In genomic region chr7:128133596-128133995, GRCm38 (mm10) we compare ENCODE assay signal across 22 mouse cellular contexts. TPM values are rescaled to one million over a fixed set of nuclear protein-coding genes. Genes with fewer than 3 reads are reported as not detected.
A peak's percentile ranks its signal among the peaks of the same experiment; 100 is the strongest.
DNase-seq lines count a peak whose midpoint lies in the region; ATAC-seq and TF ChIP-seq lines count a peak whose summit lies in the region.
"Had no signal": no experiment of that assay in that cellular context is flagged by ENCODE, and none has a peak within 500 bp of the region (broad histone marks: within the 10 kb centered on the region; RNA-seq: fewer than 3 reads in every experiment).

No protein-coding gene starts in this region.

- TF ChIP-seq POLR2A in bone marrow, adult 2 months (IDR thresholded peaks at IDR 0.05; ENCODE audit: borderline replicate concordance, control insufficient read depth, low read depth, low read length) = no peak

- TF ChIP-seq CTCF in bone marrow, adult 2 months (IDR thresholded peaks at IDR 0.05; ENCODE audit: control insufficient read depth, insufficient read depth, low read length) = no peak

- H3K27me3 ChIP-seq in forebrain, embryonic 16.5 days (replicated peaks; ENCODE audit: control insufficient read depth, insufficient read depth, low read length) = no peaks in the 10 kb centered on the region
- no peaks in the 10 kb centered on the region for H3K27me3 ChIP-seq in intestine, embryonic 15.5 days (replicated peaks)
- H3K27me3 ChIP-seq: heart, embryonic 13.5 days; midbrain, embryonic 12.5 days; neural tube, embryonic 12.5 days had no signal

- peaks cover 12% of the 10 kb centered on the region for H3K4me1 ChIP-seq in bone marrow, adult 2 months (ENCODE audit: control insufficient read depth, insufficient read depth, low read length)
- H3K4me1 ChIP-seq in forebrain, embryonic 16.5 days (replicated peaks; ENCODE audit: control insufficient read depth, insufficient read depth, low read length) = no peaks in the 10 kb centered on the region
- H3K4me1 ChIP-seq in intestine, embryonic 15.5 days (replicated peaks) = no peaks in the 10 kb centered on the region
- H3K4me1 ChIP-seq: limb, embryonic 10.5 days; midbrain, embryonic 12.5 days; neural tube, embryonic 12.5 days had no signal

- 8% methylated on average over 2 of the region's 2 CpGs for whole genome bisulfite sequencing in bone marrow, adult 2 months
- 86% methylated on average over 2 of the region's 2 CpGs for WGBS in forebrain, embryonic 16.5 days
- WGBS in intestine, embryonic 15.5 days = 85% methylated on average over 2 of the region's 2 CpGs

- DNase-seq in lung, postnatal 25 days (ENCODE audit: low spot score) = peak; percentile 46
- DNase-seq in lung, postnatal 4 days = no peak
- peak; percentile 28 for DNase-seq in CD4-positive helper T cell, adult 2 months (ENCODE audit: low read depth, low spot score)
- DNase-seq in gastrocnemius, postnatal 4 days (ENCODE audit: low spot score in 2 of 2) = no peak
- DNase-seq: adrenal gland, postnatal 36 days; cerebellum, adult 11-12 months; embryo, embryonic 11 days; gastrocnemius, postnatal 14 days; kidney, postnatal 36 days; layer of hippocampus, postnatal 36 days; spleen, adult 18-20 months; thymus, postnatal 25 days had no signal

- peak overlapping the region; percentile 39; the same call in 1 of the 2 replicates for H3K27ac ChIP-seq in bone marrow, adult 2 months (ENCODE audit: control insufficient read depth, insufficient read depth, low read depth, low read length, poor library complexity)
- H3K27ac ChIP-seq in forebrain, embryonic 16.5 days (ENCODE audit: low read length) = no peak overlapping the region
- H3K27ac ChIP-seq in intestine, embryonic 15.5 days = no peak overlapping the region
- H3K27ac ChIP-seq: heart, embryonic 13.5 days; limb, embryonic 10.5 days; midbrain, embryonic 12.5 days; neural tube, embryonic 12.5 days had no signal

- no peaks in the 10 kb centered on the region for H3K36me3 ChIP-seq in forebrain, embryonic 16.5 days (ENCODE audit: control insufficient read depth, insufficient read depth)
- H3K36me3 ChIP-seq in intestine, embryonic 15.5 days = no peaks in the 10 kb centered on the region
- H3K36me3 ChIP-seq: heart, embryonic 13.5 days; limb, embryonic 10.5 days; midbrain, embryonic 12.5 days; neural tube, embryonic 12.5 days had no signal

- no peak overlapping the region for H3K9ac ChIP-seq in forebrain, embryonic 16.5 days (replicated peaks; ENCODE audit: low read depth, low read length)
- H3K9ac ChIP-seq in intestine, embryonic 15.5 days = no peak overlapping the region
- H3K9ac ChIP-seq: heart, embryonic 13.5 days; midbrain, embryonic 12.5 days; neural tube, embryonic 12.5 days had no signal

- H3K4me3 ChIP-seq in bone marrow, adult 2 months (replicated peaks; ENCODE audit: control insufficient read depth, low read depth, low read length) = no peak overlapping the region
- H3K4me3 ChIP-seq in forebrain, embryonic 16.5 days (replicated peaks; ENCODE audit: low read length) = no peak overlapping the region
- no peak overlapping the region for H3K4me3 ChIP-seq in intestine, embryonic 15.5 days (replicated peaks)
- H3K4me3 ChIP-seq: heart, embryonic 13.5 days; limb, embryonic 10.5 days; midbrain, embryonic 12.5 days; neural tube, embryonic 12.5 days had no signal

- no peaks in the 10 kb centered on the region for H3K9me3 ChIP-seq in forebrain, embryonic 16.5 days (ENCODE audit: control insufficient read depth, low read length)
- no peaks in the 10 kb centered on the region for H3K9me3 ChIP-seq in intestine, embryonic 15.5 days
- H3K9me3 ChIP-seq: limb, embryonic 10.5 days; midbrain, embryonic 12.5 days; neural tube, embryonic 12.5 days had no signal

- no peak overlapping the region for H3K4me2 ChIP-seq in forebrain, embryonic 16.5 days (ENCODE audit: low read length)
- H3K4me2 ChIP-seq in intestine, embryonic 15.5 days (replicated peaks) = no peak overlapping the region
- H3K4me2 ChIP-seq: heart, embryonic 13.5 days; midbrain, embryonic 12.5 days; neural tube, embryonic 12.5 days had no signal

- ATAC-seq in monocyte, adult 5-6 weeks (replicated peaks; ENCODE audit: insufficient number of reproducible peaks, low FRiP score, low TSS enrichment, poor library complexity, severe bottlenecking) = peak; percentile 66
- no peak for ATAC-seq in forebrain, embryonic 16.5 days
- ATAC-seq in intestine, embryonic 15.5 days = no peak
- ATAC-seq: intestine, postnatal 0 days had no signal

RNA-seq across cellular contexts. Expression of gene Itgax, which starts 4.2 kb away (rescaled TPM):
- 1.2 and 9.5 TPM in 2 replicates for polyA plus RNA-seq in bone marrow, adult 2 months (2011; ENCODE audit: insufficient read depth, insufficient read length, low replicate concordance, missing spikeins)
- 189 to 316 TPM (median 230 TPM) in 3 replicates for total RNA-seq in monocyte, adult 5-6 weeks (2017)
- not detected in 2 replicates for polyA plus RNA-seq in forebrain, embryonic 16.5 days (2015; fragmentation: Nextera tagmentation; extraction: Ambion mirVana)
- 0.58 and 0.59 TPM in 2 replicates for polyA plus RNA-seq in intestine, embryonic 15.5 days (2015; fragmentation: Nextera tagmentation; extraction: Ambion mirVana)
- under 1 TPM; 0.31 to 0.37 TPM for total RNA-seq in gastrocnemius, postnatal 4 days (2021)
- polyA plus RNA-seq: hindbrain, embryonic 11.5 days; limb, embryonic 10.5 days; neural tube, embryonic 12.5 days had no signal

RNA-seq across cellular contexts. Expression of gene Itgad, which starts 20.6 kb away (rescaled TPM):
- 5.9 and 9.8 TPM in 2 replicates for polyA plus RNA-seq in bone marrow, adult 2 months (2011; ENCODE audit: insufficient read depth, insufficient read length, low replicate concordance, missing spikeins)
- total RNA-seq in monocyte, adult 5-6 weeks (2017) = 2.1 to 7.5 TPM (median 5.6 TPM) in 3 replicates
- polyA plus RNA-seq in forebrain, embryonic 16.5 days (2015; fragmentation: Nextera tagmentation; extraction: Ambion mirVana) = not detected in 2 replicates
- not detected in 2 replicates for polyA plus RNA-seq in intestine, embryonic 15.5 days (2015; fragmentation: Nextera tagmentation; extraction: Ambion mirVana)
- total RNA-seq in gastrocnemius, postnatal 4 days (2021) = not detected
- total RNA-seq: gastrocnemius, postnatal 14 days had no signal
- polyA plus RNA-seq: hindbrain, embryonic 11.5 days; intestine, postnatal 0 days; limb, embryonic 10.5 days; midbrain, embryonic 12.5 days; neural tube, embryonic 12.5 days had no signal

Comparison
In these comparisons a context has a peak if more than half of its experiments do, and no peak if none do; other contexts are left out.
1. DNase-seq: peak in lung, postnatal 25 days (single experiment) and CD4-positive helper T cell, adult 2 months (single experiment); none in lung, postnatal 4 days (0 of 2) and gastrocnemius, postnatal 4 days (0 of 2).